Mouse (Mus musculus): ENCODE results near the gene Dpyd. TPM values are rescaled to one million over a fixed set of nuclear protein-coding genes. Genes with fewer than 3 reads are reported as not detected.

Dpyd gene
- polyA plus RNA-seq (2015; fragmentation: Nextera tagmentation; extraction: Ambion mirVana), result 37.3 and 47.8 TPM in 2 replicates

- H3K27ac ChIP-seq (ENCODE audit: low read length), result peak within 1 kb of the TSS; percentile 31
- ATAC-seq, result peak; percentile 99
- peak within 1 kb of the TSS; percentile 75 for H3K4me3 ChIP-seq (ENCODE audit: low read length)
These were observed at the start of gene Dpyd for GRCm38 (mm10) chr3:118561554-118562310. Gene Dpyd, plus strand, starts transcription at chr3:118562129.

GRCm38 (mm10) chr3:118537676-118538075, 24.3 kb upstream of the Dpyd start:
- Histone ChIP-seq H3K4me1 (ENCODE audit: control insufficient read depth, insufficient read depth, low read length) (no peaks in the 10 kb centered on the region), H3K4me3 (ENCODE audit: low read length) (no peak overlapping the region), H3K4me2 (ENCODE audit: low read depth, low read length) (no peak overlapping the region), H3K9ac (ENCODE audit: low read depth, low read length) (no peak overlapping the region), H3K27me3 (replicated peaks; ENCODE audit: control insufficient read depth, insufficient read depth, low read length) (no peaks in the 10 kb centered on the region), H3K9me3 (ENCODE audit: control insufficient read depth, low read length) (no peaks in the 10 kb centered on the region), H3K27ac (ENCODE audit: low read length) (no peak overlapping the region), H3K36me3 (ENCODE audit: control insufficient read depth, insufficient read depth, low read length) (no peaks in the 10 kb centered on the region)
- no peak for ATAC-seq
- 42% methylated on average over 2 of the region's 2 CpGs for WGBS

More at GRCm38 (mm10) chr3:118561554-118562310, at the start of gene Dpyd:
- Histone ChIP-seq H3K9ac (ENCODE audit: low read depth, low read length) (peak within 1 kb of the TSS; percentile 81), H3K4me1 (ENCODE audit: control insufficient read depth, insufficient read depth, low read length) (peaks cover 4% of the 10 kb centered on the region; the same call in 1 of the 2 replicates), H3K9me3 (ENCODE audit: control insufficient read depth, low read length) (no peaks in the 10 kb centered on the region), H3K27me3 (replicated peaks; ENCODE audit: control insufficient read depth, insufficient read depth, low read length) (no peaks in the 10 kb centered on the region), H3K36me3 (ENCODE audit: control insufficient read depth, insufficient read depth, low read length) (no peaks in the 10 kb centered on the region), H3K4me2 (ENCODE audit: low read depth, low read length) (peak within 1 kb of the TSS; percentile 65)
- WGBS, result 5% methylated on average over 19 of the region's 19 CpGs

GRCm38 (mm10) chr3:118541766-118542165, 20.2 kb upstream of the Dpyd start:
- H3K9me3 ChIP-seq (ENCODE audit: control insufficient read depth, low read length), result no peaks in the 10 kb centered on the region
- no peaks in the 10 kb centered on the region for H3K4me1 ChIP-seq (ENCODE audit: control insufficient read depth, insufficient read depth, low read length)
- H3K27me3 ChIP-seq (replicated peaks; ENCODE audit: control insufficient read depth, insufficient read depth, low read length), result no peaks in the 10 kb centered on the region
- ATAC-seq, result no peak
- H3K27ac ChIP-seq (ENCODE audit: low read length), result no peak overlapping the region
- no peak overlapping the region for H3K9ac ChIP-seq (ENCODE audit: low read depth, low read length)
- H3K4me2 ChIP-seq (ENCODE audit: low read depth, low read length), result no peak overlapping the region
- no peak overlapping the region for H3K4me3 ChIP-seq (ENCODE audit: low read length)
- 56% methylated on average over 6 of the region's 6 CpGs for WGBS
- H3K36me3 ChIP-seq (ENCODE audit: control insufficient read depth, insufficient read depth, low read length), result no peaks in the 10 kb centered on the region

GRCm38 (mm10) chr3:118547551-118548210, 14.2 kb upstream of the Dpyd start:
- no peaks in the 10 kb centered on the region for H3K4me1 ChIP-seq (ENCODE audit: control insufficient read depth, insufficient read depth, low read length)
- no peak for ATAC-seq

GRCm38 (mm10) chr3:118557605-118558004, 4.3 kb upstream of the Dpyd start:
- H3K27ac ChIP-seq (ENCODE audit: low read length), result no peak overlapping the region
- H3K4me1 ChIP-seq (ENCODE audit: control insufficient read depth, insufficient read depth, low read length), result peaks cover 4% of the 10 kb centered on the region; the same call in 1 of the 2 replicates
- 66% methylated on average over 1 of the region's 1 CpGs for WGBS
- no peaks in the 10 kb centered on the region for H3K9me3 ChIP-seq (ENCODE audit: control insufficient read depth, low read length)
- ATAC-seq, result no peak
- no peak overlapping the region for H3K4me3 ChIP-seq (ENCODE audit: low read length)
- no peak overlapping the region for H3K9ac ChIP-seq (ENCODE audit: low read depth, low read length)
- H3K27me3 ChIP-seq (replicated peaks; ENCODE audit: control insufficient read depth, insufficient read depth, low read length), result no peaks in the 10 kb centered on the region
- H3K4me2 ChIP-seq (ENCODE audit: low read depth, low read length), result no peak overlapping the region
- no peaks in the 10 kb centered on the region for H3K36me3 ChIP-seq (ENCODE audit: control insufficient read depth, insufficient read depth, low read length)

More at GRCm38 (mm10) chr3:118547551-118548210, 14.2 kb upstream of the Dpyd start:
- WGBS, result 44% methylated on average over 4 of the region's 4 CpGs
- Histone ChIP-seq H3K36me3 (ENCODE audit: control insufficient read depth, insufficient read depth, low read length) (no peaks in the 10 kb centered on the region), H3K27ac (ENCODE audit: low read length) (no peak overlapping the region), H3K4me3 (ENCODE audit: low read length) (no peak overlapping the region), H3K27me3 (replicated peaks; ENCODE audit: control insufficient read depth, insufficient read depth, low read length) (no peaks in the 10 kb centered on the region), H3K9me3 (ENCODE audit: control insufficient read depth, low read length) (no peaks in the 10 kb centered on the region), H3K9ac (ENCODE audit: low read depth, low read length) (no peak overlapping the region), H3K4me2 (ENCODE audit: low read depth, low read length) (no peak overlapping the region)

GRCm38 (mm10) chr3:118559936-118560335, 2.0 kb upstream of the Dpyd start:
- Histone ChIP-seq H3K4me1 (ENCODE audit: control insufficient read depth, insufficient read depth, low read length) (peaks cover 4% of the 10 kb centered on the region; the same call in 1 of the 2 replicates), H3K4me3 (ENCODE audit: low read length) (no peak overlapping the region), H3K27me3 (replicated peaks; ENCODE audit: control insufficient read depth, insufficient read depth, low read length) (no peaks in the 10 kb centered on the region), H3K36me3 (ENCODE audit: control insufficient read depth, insufficient read depth, low read length) (no peaks in the 10 kb centered on the region), H3K9me3 (ENCODE audit: control insufficient read depth, low read length) (no peaks in the 10 kb centered on the region), H3K9ac (ENCODE audit: low read depth, low read length) (no peak overlapping the region), H3K4me2 (ENCODE audit: low read depth, low read length) (no peak overlapping the region), H3K27ac (ENCODE audit: low read length) (no peak overlapping the region)
- ATAC-seq, result no peak
- 81% methylated on average over 2 of the region's 2 CpGs for WGBS

- peak; percentile 74 for ATAC-seq
- no peaks in the 10 kb centered on the region for H3K27me3 ChIP-seq (replicated peaks; ENCODE audit: control insufficient read depth, insufficient read depth, low read length)
- H3K27ac ChIP-seq (ENCODE audit: low read length), result peak overlapping the region; percentile 31
- H3K4me3 ChIP-seq (ENCODE audit: low read length), result peak overlapping the region; percentile 75
- peak overlapping the region; percentile 65 for H3K4me2 ChIP-seq (ENCODE audit: low read depth, low read length)
- H3K9ac ChIP-seq (ENCODE audit: low read depth, low read length), result peak overlapping the region; percentile 81
- no peaks in the 10 kb centered on the region for H3K9me3 ChIP-seq (ENCODE audit: control insufficient read depth, low read length)
- WGBS, result 1% methylated on average over 18 of the region's 18 CpGs
- H3K4me1 ChIP-seq (ENCODE audit: control insufficient read depth, insufficient read depth, low read length), result peaks cover 4% of the 10 kb centered on the region; the same call in 1 of the 2 replicates
- H3K36me3 ChIP-seq (ENCODE audit: control insufficient read depth, insufficient read depth, low read length), result no peaks in the 10 kb centered on the region
These were observed 362 bp downstream of the Dpyd start for GRCm38 (mm10) chr3:118562311-118562671.

- ATAC-seq, result peak; percentile 87
- WGBS, result 53% methylated on average over 5 of the region's 5 CpGs
- Histone ChIP-seq H3K4me1 (ENCODE audit: control insufficient read depth, insufficient read depth, low read length) (peaks cover 1% of the 10 kb centered on the region; the same call in 1 of the 2 replicates), H3K4me3 (ENCODE audit: low read length) (no peak overlapping the region), H3K9me3 (ENCODE audit: control insufficient read depth, low read length) (no peaks in the 10 kb centered on the region), H3K4me2 (ENCODE audit: low read depth, low read length) (no peak overlapping the region), H3K36me3 (ENCODE audit: control insufficient read depth, insufficient read depth, low read length) (no peaks in the 10 kb centered on the region), H3K9ac (ENCODE audit: low read depth, low read length) (no peak overlapping the region), H3K27ac (ENCODE audit: low read length) (no peak overlapping the region), H3K27me3 (replicated peaks; ENCODE audit: control insufficient read depth, insufficient read depth, low read length) (no peaks in the 10 kb centered on the region)
These were observed 4.8 kb downstream of the Dpyd start for GRCm38 (mm10) chr3:118566779-118567178.

GRCm38 (mm10) chr3:118570197-118570596, 8.3 kb downstream of the Dpyd start:
- Histone ChIP-seq H3K4me2 (ENCODE audit: low read depth, low read length) (no peak overlapping the region), H3K4me1 (ENCODE audit: control insufficient read depth, insufficient read depth, low read length) (no peaks in the 10 kb centered on the region), H3K9me3 (ENCODE audit: control insufficient read depth, low read length) (no peaks in the 10 kb centered on the region), H3K9ac (ENCODE audit: low read depth, low read length) (no peak overlapping the region), H3K27me3 (replicated peaks; ENCODE audit: control insufficient read depth, insufficient read depth, low read length) (no peaks in the 10 kb centered on the region), H3K4me3 (ENCODE audit: low read length) (no peak overlapping the region), H3K36me3 (ENCODE audit: control insufficient read depth, insufficient read depth, low read length) (no peaks in the 10 kb centered on the region), H3K27ac (ENCODE audit: low read length) (no peak overlapping the region)
- no peak for ATAC-seq
- 85% methylated on average over 7 of the region's 7 CpGs for WGBS
